Mouse (Mus musculus): ENCODE data around the gene Rabif.

DNA sequence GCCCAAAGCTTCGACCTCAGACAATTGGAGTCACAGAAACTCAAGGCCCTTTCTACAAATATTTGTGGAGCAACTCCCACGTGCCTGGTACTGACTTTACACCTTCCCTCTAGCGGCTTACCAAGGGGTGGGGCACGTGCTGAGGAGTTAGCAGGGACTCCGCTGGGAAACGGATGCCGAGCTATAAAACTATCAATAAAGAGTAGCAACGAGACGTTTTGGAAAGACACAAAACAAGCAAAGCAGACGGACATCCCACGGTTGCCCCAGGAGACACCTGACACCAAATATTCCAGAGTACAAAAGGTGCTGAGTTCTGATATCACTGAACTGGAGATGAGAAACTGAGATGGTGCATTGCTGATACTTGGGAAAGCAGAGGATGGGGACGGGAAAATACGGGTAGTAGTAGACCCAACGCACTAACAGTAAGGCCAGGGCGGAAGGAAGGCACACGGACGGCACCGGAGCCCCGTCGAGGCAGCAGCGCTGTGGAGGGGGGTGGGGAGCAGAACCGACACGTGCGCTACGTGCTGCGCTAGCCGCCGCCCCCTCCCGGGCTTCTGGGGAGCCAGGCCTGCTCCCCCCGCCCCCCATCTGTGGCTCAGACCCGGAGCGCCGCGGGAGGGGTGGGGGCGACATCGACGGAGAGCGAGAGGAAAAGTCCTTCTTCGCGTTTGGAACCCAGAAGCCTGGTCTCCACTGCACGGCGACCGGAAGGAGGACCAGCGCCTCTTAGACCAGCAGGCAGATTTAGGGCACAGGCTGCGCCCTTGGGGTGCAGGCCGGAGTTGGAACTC is 61.6 kb downstream of the Rabif start:
- TF ChIP-seq POLR2A (IDR thresholded peaks at IDR 0.05; ENCODE audit: extremely low read depth, insufficient read depth, low read length) (no peak), CTCF (IDR thresholded peaks at IDR 0.05; ENCODE audit: extremely low read depth, insufficient read depth, low read length) (no peak)

All from cortical plate, adult 2 months (tissue).